Mouse (Mus musculus) midbrain, postnatal 0 days (tissue): ENCODE measurements around the gene Kdm5c. TPM values are rescaled to one million over a fixed set of nuclear protein-coding genes. Genes with fewer than 3 reads are reported as not detected.
"Not testable (repeated sequence)": the region's sequence is repeated elsewhere in the genome, so short reads cannot be mapped to it uniquely, and the experiment has no call there.

Experiments
- ATAC-seq: fragments of 200-750 bp; cut with Nextera tagmentation; 2 replicates; pipeline ENCODE4 v1.8.0; 2017; ENCODE audit warnings: moderate number of reproducible peaks, mild to moderate bottlenecking, moderate TSS enrichment, moderate library complexity; ENCODE audit not compliant: low FRiP score
- DNase-seq: peaks from one replicate; pipeline ENCODE4 v3.0.0-alpha.2; 2015; ENCODE audit warnings: low spot score
- H3K27ac ChIP-seq: fragments of 300-500 bp; sonication (generic); 2 replicates; pipeline ENCODE4 v1.5.1; 2014; ENCODE audit warnings: low read depth, mild to moderate bottlenecking, low read length, mixed read lengths
- H3K27me3 ChIP-seq: fragments of 300-500 bp; sonication (generic); 2 replicates; pipeline ENCODE4 v1.6.1; 2014; ENCODE audit warnings: low read length, control low read depth, mixed read lengths; ENCODE audit not compliant: insufficient read depth
- H3K36me3 ChIP-seq: fragments of 300-500 bp; sonication (generic); 2 replicates; pipeline ENCODE4 v1.6.1; 2014; ENCODE audit warnings: low read length, control low read depth, mixed read lengths; ENCODE audit not compliant: insufficient read depth
- H3K4me1 ChIP-seq: fragments of 300-500 bp; sonication (generic); 2 replicates; pipeline ENCODE4 v1.6.1; 2014; ENCODE audit warnings: mild to moderate bottlenecking, control low read depth, antibody characterized with exemption, low read length, mixed read lengths; ENCODE audit not compliant: insufficient read depth
- H3K4me2 ChIP-seq: fragments of 300-500 bp; sonication (generic); 2 replicates; pipeline ENCODE4 v1.6.1; 2014; ENCODE audit warnings: low read depth, mild to moderate bottlenecking, low read length, mixed read lengths; ENCODE audit not compliant: poor library complexity, severe bottlenecking
- H3K4me3 ChIP-seq: fragments of 300-500 bp; sonication (generic); 2 replicates; pipeline ENCODE4 v1.5.1; 2014; ENCODE audit warnings: low read depth, mild to moderate bottlenecking, low read length, moderate library complexity
- H3K9ac ChIP-seq: fragments of 300-500 bp; sonication (generic); replicated peaks from 2 replicates; pipeline ENCODE4 v1.6.1; 2014; ENCODE audit warnings: mild to moderate bottlenecking, low read length, moderate library complexity, mixed read lengths; ENCODE audit not compliant: poor library complexity, severe bottlenecking
- H3K9me3 ChIP-seq: fragments of 300-500 bp; sonication (generic); 2 replicates; pipeline ENCODE4 v1.6.1; 2016; ENCODE audit warnings: low read length, control low read depth
- CTCF ChIP-seq: IDR thresholded peaks from 2 replicates; pipeline ENCODE4 v1.5.1; 2016; ENCODE audit warnings: antibody characterized with exemption, mild to moderate bottlenecking
- WGBS: fragments of 180-500 bp; shearing (Covaris S2); extraction: QIAGEN DNeasy Blood & Tissue Kit; methylation state at CpG from one replicate; pipeline ENCODE4 v1.1.7; 2014; 5-methylcytosine and 5-hydroxymethylcytosine counted together
- polyA plus RNA-seq: library from polyadenylated mRNA; unstranded; fragments of >200 nt; fragmentation: Nextera tagmentation; extraction: Ambion mirVana; gene quantifications from 2 replicates; pipeline ENCODE4 v1.2.1, GENCODE M21; 2015
- total RNA-seq: library from RNA; depleted of rRNA; stranded (reverse); fragments of >200 nt; gene quantifications from 2 replicates; pipeline ENCODE4 v1.2.3, GENCODE M21; 2014

The Kdm5c gene
- total and polyA plus RNA-seq, 2 experiments from 2014 or later, result 26.0 to 54.4 TPM

- Histone ChIP-seq H3K4me1 (no peaks in the 10 kb centered on the region), H3K27ac (no peak overlapping the region), H3K36me3 (peaks cover 8% of the 10 kb centered on the region; the same call in 1 of the 2 replicates), H3K4me3 (no peak overlapping the region), H3K9me3 (no peaks in the 10 kb centered on the region), H3K9ac (no peak overlapping the region), H3K27me3 (peaks cover 25% of the 10 kb centered on the region; the same call in 1 of the 2 replicates), H3K4me2 (no peak overlapping the region)
- TF ChIP-seq CTCF, result no peak
- WGBS, result 52% methylated on average over 9 of the region's 9 CpGs
- ATAC-seq, result no peak
- DNase-seq, result no peak
Observed at GRCm38 (mm10) chrX:152222226-152222625, 10.6 kb upstream of the Kdm5c start.

DNA sequence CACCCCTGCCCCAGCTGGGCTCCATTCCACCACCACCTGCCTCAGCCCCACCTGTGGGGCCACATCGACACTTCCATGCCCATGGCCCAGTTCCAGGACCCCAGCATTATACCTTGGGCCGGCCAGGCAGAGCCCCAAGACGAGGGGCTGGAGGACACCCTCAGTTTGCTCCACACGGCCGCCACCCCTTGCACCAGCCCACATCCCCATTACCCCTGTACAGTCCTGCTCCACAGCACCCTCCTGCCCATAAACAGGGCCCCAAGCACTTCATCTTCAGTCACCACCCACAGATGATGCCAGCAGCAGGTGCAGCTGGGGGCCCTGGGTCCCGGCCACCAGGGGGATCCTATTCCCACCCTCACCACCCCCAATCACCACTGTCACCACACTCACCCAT, 9.5 kb upstream of the Kdm5c start:
- Histone ChIP-seq H3K9me3 (no peaks in the 10 kb centered on the region), H3K36me3 (peaks cover 8% of the 10 kb centered on the region; the same call in 1 of the 2 replicates), H3K4me3 (no peak overlapping the region), H3K27ac (no peak overlapping the region), H3K4me2 (no peak overlapping the region), H3K4me1 (no peaks in the 10 kb centered on the region), H3K27me3 (peaks cover 25% of the 10 kb centered on the region; the same call in 1 of the 2 replicates), H3K9ac (no peak overlapping the region)
- WGBS, result 87% methylated on average over 4 of the region's 6 CpGs
- ATAC-seq, result no peak
- TF ChIP-seq CTCF, result no peak
- no peak for DNase-seq

DNA sequence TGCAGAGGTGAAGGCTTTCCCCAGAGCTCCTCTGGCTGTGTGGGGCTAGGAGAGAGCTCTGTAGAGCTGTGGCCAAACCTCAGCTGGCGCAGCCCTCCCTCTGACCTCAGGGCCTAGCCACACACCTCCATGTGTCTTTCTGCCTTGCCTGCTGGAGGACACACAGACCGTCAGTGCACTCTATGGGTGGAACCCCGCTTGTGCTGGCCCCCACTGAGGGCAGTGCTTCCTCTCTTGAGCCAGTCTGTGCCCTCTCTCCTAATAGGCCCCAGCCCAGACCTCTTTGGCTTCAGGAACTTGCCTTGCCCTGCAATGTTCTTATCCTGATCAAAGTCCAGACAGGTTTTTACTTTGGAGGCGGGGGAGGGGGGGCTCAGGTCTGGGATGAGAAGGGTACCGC, 8.5 kb upstream of the Kdm5c start:
- DNase-seq (no peak), ATAC-seq (no peak)
- Histone ChIP-seq H3K4me3 (no peak overlapping the region), H3K27ac (no peak overlapping the region), H3K36me3 (peaks cover 8% of the 10 kb centered on the region; the same call in 1 of the 2 replicates), H3K27me3 (peaks cover 25% of the 10 kb centered on the region; the same call in 1 of the 2 replicates), H3K4me2 (no peak overlapping the region), H3K9ac (no peak overlapping the region), H3K4me1 (no peaks in the 10 kb centered on the region), H3K9me3 (no peaks in the 10 kb centered on the region)
- WGBS, result 75% methylated on average over 5 of the region's 5 CpGs
- TF ChIP-seq CTCF, result no peak

GRCm38 (mm10) chrX:152234125-152234524, 1.3 kb downstream of the Kdm5c start:
- H3K4me2 ChIP-seq, result peak overlapping the region; percentile 73
- H3K36me3 ChIP-seq, result peaks cover 9% of the 10 kb centered on the region
- H3K27ac ChIP-seq, result no peak overlapping the region
- H3K4me3 ChIP-seq, result peak overlapping the region; percentile 94
- no peak for ATAC-seq
- H3K9me3 ChIP-seq, result no peaks in the 10 kb centered on the region
- peak overlapping the region; percentile 92 for H3K9ac ChIP-seq
- peaks cover 8% of the 10 kb centered on the region; the same call in 1 of the 2 replicates for H3K4me1 ChIP-seq
- 28% methylated on average over 3 of the region's 3 CpGs for WGBS
- no peaks in the 10 kb centered on the region for H3K27me3 ChIP-seq
- DNase-seq, result no peak
- TF ChIP-seq CTCF, result no peak

DNA sequence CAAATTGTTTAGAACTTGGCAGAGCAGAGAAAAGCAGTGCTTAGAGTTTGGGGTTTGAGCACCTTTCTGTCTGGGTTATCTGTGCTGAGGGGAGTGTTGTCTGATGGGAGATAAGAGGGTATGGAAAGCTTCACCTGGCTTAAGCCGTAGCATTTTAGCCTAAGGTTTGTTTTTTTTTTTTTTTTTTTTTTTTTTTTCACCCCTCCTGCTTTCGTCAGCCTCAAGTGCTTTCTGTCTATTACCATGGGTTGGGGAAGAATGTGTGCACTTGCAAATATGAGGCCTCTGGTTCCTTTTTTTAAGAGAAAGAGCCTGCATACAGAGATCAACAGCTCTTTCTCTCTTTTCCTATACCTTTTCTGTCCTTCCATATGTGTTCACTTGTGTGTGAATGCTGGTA, 2.9 kb downstream of the Kdm5c start:
- Histone ChIP-seq H3K36me3 (peaks cover 13% of the 10 kb centered on the region), H3K4me3 (no peak overlapping the region), H3K4me2 (peak overlapping the region; percentile 73; the same call in 1 of the 2 replicates), H3K4me1 (peaks cover 8% of the 10 kb centered on the region; the same call in 1 of the 2 replicates), H3K27me3 (no peaks in the 10 kb centered on the region), H3K9ac (no peak overlapping the region), H3K9me3 (no peaks in the 10 kb centered on the region), H3K27ac (no peak overlapping the region)
- no peak for TF ChIP-seq CTCF
- DNase-seq, result no peak
- 89% methylated on average over 2 of the region's 2 CpGs for WGBS
- no peak for ATAC-seq

DNA sequence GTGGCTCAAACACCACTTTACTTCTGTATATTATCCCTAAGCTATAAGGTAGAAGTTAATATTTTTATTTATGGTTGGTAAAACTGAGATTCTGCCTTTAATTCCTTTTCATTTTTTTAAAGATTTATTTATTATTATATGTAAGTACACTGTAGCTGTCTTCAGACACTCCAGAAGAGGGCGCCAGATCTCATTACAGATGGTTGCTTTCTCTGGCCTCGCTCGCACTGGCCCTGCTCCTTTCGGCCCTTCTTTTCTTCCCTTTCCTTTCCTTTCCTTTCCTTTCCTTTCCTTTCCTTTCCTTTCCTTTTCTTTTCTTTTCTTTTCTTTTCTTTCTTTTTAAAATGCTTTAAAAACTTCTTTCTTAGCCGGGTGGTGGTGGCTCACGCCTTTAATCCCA, 10.3 kb downstream of the Kdm5c start:
- not testable (repeated sequence) for H3K4me3 ChIP-seq, H3K9ac ChIP-seq, DNase-seq, H3K27me3 ChIP-seq, H3K4me1 ChIP-seq, ATAC-seq, H3K27ac ChIP-seq, H3K9me3 ChIP-seq, H3K4me2 ChIP-seq
- whole genome bisulfite sequencing, result 71% methylated on average over 6 of the region's 6 CpGs
- TF ChIP-seq CTCF, result peak; percentile 37; the same call in 1 of the 2 replicates
- H3K36me3 ChIP-seq, result peaks cover 38% of the 10 kb centered on the region
